Mouse (Mus musculus) testis, postnatal 14 days (tissue): ENCODE measurements around the gene Myrfl.

Source experiments
- DNase-seq: peaks from one replicate; pipeline ENCODE4 v3.0.0; 2021; ENCODE audit warnings: low spot score

Myrfl gene

DNA sequence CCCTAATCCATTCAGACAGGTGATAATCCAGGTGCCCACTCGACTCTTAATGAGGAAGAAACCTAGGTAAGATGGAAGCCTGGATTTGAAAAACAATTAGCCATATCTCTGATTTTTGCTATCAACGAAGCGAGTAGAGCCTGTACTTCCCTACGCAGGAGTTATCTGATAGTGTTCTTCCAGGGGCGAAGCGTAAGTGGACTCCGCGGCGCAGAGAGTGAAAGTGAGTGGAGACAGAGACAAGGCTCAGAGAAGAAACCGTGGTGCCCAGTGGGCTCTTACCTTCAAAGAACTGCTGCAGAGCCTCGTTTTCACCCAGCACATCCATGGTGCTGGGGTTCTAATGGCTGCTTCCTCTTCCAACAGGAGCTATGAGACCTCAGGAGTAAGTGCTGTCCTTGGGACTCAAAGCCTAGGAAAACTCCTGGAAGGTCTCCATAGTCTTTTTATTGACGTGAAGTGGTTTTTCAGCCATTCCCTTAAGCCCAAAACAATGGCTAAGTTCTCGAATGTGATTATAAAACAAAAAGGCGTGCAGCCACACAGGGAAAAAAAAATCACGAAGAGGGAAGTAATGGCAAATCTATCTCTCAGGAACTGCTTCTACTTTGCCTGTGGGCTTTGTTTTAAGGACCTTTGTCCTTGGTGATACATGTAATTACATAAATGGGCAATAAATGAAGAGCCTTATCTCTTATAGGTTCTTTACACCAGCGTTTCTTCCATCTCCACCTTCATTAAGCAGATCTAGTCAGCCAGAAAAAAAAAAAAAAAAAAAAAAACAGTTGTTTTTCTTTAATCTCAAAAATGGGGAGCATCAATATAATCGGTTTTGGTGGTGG, at the start of gene Myrfl:
TSS of gene Myrfl (minus strand) at position 584 of the 842 bp plus-strand sequence.
- DNase-seq = no peak

DNA sequence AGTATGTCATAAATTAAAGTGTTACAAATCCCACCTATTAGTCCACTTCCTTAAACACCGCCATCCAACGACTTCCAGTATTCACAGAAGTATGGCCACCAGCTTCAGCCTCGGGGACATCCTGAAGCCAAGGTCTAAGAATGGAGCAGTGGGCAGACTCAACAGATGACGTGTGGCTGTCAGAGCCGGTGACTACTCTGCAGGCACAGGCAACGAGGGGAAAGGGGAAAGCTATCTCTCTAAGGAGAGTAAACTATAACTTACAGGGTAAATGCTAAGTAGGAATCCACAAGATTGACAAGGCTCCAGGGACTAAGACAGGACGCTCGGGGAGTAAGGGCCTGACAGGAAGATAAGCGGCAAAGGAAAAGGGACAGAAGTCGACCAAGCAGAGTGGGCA, 48.2 kb upstream of the Myrfl start:
- DNase-seq = no peak

DNA sequence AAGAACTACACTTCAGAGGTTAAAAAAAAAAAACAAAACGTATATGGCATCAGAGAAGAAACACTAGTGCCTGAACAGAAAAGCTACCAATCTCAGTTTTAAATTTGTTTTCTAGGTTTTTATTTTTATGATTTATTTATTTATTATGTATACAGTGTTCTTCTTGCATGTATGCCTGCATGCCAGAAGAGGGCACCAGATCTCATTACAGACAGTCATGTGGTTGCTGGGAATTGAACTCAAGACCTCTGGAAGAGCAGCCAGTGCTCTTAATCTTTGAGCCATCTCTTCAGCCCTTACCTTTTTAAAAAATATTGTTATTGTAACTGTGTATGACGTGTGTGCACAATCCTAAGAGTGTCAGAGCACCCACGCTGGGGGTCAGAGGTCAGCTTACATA, 47.4 kb upstream of the Myrfl start:
- DNase-seq = no peak

DNA sequence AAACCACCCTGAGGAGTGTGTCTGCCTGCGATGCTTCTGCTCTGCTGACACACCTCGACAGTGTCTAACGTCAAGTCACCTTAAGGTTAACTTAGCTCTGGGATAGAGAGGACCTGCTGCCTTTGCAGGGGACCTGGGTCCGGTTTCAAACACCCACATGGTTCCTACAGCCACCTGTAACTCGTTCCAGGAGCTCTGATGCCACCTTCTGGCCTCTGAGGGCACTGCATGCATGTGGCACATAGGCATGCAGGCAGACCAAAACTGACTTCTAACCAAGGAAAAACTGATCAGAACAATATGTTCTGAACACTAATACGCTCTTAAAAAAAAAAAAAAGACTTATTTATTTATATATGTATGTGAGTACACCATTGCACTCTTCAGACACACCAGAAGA, 46.3 kb upstream of the Myrfl start:
- peak; percentile 53 for DNase-seq

DNA sequence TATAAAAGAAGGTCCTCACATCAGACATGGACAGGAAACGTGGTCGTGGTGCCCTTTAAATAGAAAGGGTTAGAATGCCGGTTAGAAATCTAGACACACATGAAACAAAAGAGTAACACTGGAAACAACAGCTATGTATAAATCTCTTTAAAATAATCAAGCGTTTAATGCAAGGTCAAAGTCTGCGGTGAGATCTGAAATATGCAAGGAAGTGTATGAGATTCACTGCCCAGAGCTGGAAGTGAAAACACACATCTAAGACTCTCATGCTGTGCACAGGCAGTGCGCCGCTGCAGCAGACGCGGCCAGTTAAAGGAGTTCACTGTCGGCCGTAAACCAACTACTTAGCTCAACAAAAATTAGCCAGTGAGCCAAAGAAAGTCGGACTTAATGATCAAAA, 38.3 kb upstream of the Myrfl start:
- DNase-seq = no peak

DNA sequence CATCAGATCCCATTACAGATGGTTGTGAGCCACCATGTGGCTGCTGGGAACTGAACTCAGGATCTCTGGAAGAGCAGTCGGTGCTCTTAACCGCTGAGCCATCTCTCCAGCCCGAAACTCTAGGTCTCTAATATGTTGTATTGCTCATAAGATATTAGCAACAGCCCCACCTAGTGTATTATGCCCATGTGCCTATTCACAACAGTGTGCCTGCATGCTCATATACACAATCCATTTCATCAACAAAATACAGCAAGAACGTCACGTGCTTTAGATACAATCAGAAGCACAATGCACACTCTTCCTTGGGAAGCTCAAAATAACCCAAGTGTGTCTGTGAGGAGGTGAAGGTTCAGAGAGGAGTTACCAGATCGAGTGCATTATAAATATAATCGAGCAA, 37.1 kb upstream of the Myrfl start:
- DNase-seq = no peak

DNA sequence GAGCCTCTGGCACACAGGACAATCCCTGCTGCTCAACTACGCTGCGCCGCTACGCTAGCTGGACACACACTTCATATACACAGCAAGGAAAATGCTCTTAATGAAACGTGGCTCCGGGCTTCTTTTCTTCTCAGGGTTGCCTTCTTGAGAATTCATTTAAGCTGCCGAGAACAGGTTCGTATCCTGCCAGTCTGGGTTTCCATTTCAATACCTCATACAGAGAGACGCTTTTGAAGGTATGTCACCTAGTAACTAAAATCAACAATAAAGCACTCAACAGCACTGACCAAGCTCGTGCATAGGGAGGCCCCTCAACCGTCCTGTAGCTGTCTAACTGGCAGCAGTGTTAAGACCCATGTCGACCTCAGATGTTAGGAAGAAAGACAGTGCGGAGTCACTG, 35.7 kb upstream of the Myrfl start:
- DNase-seq = no peak

DNA sequence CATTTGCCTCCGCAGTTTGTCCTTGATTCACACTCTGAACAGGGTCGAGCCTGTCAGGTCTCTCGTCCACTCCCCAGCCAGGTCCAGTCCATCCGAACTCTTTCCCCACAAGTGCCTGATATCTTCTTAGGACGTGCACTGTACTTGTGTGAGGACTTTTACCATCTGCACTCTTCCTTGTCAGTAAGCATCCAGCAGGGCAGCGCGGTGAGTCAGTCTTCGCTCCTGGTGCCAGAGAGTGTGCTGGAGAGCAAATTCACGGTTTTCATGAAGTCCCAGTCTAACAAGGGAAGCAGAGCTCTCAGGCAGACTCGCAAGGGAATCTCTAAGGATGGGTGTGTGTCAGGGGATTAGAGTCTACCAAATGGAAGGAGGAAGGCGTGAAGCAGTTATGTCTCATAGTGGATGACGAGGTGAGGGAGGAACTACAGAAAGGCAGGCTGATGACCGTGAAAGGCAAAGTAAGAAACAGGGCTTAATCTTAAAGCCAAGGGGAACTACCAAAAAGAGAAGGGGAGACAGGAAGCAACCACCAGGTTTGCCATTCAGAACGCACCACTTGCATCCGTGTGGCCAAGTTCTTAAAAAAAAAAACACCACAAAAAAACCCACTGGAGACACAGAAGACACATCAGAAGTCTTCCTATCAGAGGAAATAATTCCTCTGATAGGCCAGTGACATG, 34.9 kb upstream of the Myrfl start:
- no peak for DNase-seq

DNA sequence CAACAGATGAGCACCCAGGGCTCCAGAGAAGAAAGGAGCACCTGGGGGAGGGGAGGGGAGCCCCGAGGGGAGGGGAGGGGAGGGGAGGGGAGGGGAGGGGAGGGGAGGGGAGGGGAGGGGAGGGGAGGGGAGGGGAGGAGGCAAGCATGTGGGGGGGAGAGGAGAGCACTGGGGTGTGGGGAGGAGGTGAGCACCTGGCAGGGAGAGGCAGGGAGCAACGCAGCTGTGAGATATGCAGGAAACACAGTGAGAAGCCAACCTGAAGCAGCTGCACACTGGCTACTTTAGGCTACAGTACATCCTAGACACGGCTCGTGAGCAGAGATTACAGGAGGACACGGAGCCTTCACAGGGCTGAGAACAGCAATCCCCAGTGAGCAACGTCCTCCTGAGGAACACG, 34.2 kb upstream of the Myrfl start:
- no peak for DNase-seq

DNA sequence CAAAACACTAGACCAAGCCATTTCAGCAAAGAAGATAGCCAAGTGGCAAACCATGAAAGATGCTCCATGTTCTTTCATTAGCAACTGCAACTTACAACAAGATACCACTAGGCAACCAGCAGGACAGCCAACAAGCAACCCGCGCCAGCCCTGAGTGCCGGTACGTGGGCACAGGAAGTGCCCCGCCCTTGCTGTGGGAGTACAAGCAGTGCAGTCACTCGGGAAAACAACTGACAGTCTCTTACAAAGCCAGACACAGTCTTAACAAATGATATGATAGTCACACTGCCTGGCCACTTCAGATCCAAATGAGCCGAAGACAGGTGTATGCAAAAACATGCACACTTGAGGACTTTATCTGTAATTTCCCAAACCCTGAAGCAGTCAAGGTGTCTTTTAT, 33.8 kb upstream of the Myrfl start:
- DNase-seq = no peak

DNA sequence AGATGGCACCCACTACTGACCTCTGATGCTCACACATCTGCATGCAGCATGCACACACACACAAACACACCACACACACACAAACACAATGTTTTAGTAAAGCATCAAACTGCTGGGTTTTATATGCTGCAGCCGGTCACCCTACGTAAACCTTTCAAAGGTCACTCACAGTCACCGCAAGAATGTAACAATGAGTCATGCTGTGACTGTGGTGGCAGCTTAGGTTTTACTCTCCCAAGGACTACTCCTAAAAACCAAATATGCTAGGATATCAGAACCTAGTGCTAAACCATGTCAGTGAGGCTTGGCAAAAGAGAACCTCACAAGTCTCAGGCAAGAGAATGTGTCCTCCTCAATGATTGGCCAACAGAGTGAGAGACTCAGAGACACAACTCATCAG, 32.1 kb upstream of the Myrfl start:
- no peak for DNase-seq

DNA sequence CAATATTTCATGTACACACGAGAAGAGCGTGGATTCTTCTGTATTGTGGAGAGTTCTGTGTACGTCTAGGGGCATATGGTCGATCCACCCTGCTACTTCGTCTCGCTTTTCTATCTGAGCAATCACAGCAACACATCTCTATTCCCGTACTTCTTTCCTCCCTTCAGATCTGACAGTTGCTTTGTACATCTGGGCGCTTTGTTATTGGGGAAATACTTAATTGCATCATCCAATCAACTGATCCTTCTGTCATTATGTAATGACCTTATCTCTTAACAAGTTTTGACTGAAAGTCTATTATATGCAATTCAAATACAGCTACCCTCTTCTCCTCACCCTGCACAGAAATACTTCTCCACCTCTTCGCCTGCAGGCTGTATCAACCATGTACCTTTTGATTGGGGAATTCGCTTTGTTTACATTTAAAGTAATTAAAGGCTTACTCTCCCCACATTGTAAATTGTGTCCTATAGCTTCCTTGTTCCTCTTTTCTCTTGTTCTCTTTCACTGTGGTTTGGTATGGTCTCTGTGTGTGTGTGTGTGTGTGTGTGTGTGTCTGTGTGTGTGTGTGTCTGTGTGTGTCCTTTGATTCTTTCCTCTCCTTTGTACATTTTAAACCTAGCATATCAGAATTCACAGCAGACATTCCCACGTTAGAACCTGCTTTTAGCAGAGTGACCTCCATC, 29.9 kb upstream of the Myrfl start:
- DNase-seq = no peak

DNA sequence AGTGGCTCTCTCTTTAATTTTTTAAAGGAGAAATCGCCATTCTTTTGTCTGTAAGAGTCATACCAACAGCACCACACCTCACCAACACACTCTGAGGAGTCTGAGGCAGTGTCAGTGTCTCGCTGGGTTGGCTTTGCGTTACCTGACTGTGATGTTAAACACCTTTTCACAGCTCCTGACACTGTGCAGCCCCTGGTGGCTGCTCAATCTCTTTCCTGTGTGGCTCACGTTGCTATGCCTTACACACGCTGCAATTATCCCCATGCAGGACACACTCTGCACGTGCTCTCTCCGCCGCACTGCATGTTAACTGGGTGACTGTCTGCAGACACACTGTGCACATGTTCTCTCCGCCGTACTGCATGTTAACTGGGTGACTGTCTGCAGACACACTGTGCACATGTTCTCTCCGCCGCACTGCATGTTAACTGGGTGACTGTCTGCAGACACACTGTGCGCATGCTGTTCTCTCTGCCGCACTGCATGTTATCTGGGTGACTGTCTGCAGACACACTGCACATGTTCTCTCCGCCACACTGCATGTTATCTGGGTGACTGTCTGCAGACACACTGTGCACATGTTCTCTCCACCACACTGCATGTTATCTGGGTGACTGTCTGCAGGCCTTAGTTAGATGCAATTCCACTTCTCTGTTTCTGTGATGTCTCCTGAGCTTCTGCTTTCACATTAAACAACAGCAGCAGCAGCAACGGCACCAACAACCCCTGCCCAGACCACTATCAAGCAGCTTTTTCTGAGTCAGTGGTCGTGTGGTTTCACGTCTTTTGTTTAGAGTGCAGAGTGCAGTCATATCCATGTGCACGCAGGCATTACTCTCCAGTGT, 27.2 kb upstream of the Myrfl start:
- DNase-seq = no peak

DNA sequence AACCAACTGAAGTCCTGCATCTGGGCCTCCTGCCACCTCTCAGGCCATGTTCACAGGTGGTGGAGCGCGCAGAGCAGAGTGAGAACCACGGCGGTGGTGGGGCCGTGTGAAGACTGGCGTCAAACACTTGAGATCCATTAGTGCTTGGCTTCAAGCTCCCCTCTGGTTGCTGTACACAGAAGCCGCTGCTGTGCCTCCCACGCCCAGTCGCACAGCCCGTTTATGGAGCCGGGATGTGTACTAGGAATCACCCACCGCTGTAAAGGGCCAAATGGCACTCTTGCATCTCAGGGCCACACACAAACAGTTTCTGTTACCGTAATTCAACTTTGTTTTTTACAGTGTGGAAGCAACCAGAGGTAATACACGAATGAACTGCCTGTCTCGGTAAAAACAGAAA, 25.4 kb upstream of the Myrfl start:
- DNase-seq = no peak

DNA sequence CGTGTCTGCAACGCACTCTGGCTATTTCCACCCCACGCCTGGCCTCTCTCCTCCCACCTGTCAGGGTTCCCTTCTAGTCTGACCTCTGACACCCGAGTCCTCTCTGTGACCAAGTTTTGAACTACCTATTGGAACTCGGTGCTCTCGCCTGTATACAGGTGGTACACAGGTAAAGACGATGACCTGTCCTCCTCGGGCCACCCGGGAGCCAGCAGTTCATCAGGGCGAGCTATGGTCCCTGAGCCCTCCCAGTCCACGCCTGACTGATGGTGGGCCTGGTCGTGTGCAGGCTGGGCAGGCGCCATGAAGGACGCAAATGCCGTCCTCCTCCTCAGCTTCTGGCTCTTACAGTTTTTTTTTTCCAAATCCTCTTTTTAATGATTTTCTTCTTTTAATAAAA, 24.7 kb upstream of the Myrfl start:
- no peak for DNase-seq

DNA sequence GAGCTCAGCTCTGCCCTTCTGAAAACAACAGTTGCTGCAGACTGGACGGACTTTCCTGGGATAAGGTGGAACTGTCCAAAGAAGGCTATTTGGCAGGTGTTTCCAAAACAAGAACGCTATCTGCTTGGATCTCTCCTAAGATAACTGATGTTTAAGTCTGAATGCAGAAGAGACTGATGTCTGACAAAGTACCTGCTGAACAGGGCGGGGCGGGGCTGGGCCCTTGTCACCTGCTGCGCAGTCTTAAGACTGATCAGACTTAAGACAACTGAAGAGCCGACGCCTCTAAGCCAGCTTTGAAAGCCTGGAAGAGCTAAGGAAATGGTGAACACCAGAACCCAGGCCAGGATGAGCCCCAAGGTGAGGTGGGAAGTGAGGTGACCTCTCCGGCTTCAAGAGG, 23.9 kb upstream of the Myrfl start:
- no peak for DNase-seq

DNA sequence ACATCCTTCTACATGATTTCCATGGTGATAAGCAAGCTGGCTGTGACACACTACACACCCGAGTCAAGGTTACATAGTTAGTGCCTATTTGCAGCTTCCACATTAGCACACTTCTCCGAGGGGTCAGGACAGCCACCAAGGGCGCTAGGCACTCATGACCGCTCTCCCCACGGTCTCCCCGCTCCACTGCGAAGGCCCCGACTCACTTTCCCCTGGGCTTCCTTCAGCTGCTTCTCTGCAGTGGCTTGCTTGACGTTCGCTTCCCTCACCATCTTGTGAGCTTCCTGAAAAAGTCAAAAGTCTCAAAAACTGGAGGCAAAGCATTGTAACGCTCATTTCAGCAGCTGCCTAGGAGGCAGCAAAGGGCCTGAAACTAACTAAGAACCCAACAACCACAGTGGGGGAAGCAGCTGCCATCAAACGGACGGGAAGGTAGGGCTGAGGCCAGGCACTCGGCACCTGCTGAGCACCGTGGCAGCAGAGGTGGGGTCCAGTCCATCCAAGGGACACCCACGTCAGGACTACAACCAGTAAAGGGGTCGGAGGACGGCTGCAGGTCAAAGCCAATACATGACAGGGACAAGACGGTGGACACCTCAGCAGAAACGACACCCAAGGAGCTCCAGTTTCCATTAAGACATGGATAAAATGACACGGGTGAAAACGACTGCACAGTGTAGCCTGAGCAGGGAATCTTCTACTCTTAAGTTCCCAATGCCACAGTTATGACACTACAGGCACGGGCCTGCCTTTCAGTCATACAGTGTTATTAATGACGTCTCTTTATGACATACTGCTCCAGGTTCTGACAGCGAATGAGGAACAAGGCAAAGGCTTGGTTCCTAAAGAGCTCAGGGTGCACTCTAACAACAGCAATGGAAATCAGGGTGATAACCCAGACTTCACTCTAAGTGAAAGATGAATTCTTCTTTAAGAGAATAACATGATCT, 22.9 kb upstream of the Myrfl start:
- DNase-seq = no peak

DNA sequence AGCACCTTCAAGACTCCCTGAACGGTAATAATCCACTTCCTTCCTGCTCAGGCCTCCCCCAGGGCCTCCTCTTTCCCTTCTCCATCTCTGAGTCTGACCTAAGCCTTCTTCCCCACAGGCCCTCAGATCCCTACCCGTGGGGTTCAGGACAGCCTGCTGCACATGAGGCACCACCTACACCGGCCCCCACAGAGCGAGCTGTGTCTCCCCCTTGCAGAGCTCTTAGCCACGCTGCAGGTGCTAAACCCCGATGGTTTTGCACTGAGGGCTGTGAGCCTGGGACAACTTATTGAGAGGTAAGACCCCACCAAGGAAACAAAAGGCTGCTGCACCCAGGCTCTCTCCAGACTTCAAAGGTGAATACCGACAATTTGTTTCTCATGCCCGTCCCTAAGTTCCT, 19.9 kb upstream of the Myrfl start:
- DNase-seq = no peak

DNA sequence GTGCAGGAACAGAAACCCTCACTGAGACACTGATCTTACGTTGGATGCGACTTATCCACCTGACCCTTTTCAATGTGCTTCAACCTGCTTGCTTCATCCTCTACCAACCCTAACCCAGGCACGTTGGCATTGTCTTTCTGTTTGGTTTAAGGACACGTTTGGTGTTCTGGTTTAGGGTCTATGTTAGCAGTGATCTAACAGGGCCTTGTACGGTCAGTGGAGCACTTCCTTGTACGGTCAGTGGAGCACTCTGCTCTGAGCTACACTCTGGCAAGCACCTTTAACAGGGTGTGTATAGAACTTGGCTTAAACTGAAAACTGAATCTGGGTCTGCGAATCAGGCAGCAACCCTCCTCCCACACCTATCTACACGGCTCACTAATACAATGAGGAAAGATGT, 18.6 kb upstream of the Myrfl start:
- DNase-seq = no peak

DNA sequence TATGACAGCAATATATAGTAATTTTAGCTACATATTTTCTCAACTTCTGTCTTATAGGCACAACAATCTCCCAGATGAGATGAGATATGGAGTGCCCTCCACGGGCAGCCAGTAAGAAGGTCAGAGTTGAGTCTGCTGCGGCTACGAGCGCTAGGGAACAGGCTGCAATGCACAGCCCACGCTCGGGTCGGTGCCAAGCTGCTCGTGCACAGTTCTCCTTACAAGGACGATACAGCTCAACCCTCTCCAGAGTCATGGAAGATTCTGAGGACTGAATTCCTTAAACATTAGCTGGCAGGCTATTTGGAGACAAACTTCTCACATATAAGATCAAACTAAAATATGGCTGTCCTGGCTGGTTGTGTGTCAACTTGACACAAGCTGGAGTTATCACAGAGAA, 17.9 kb upstream of the Myrfl start:
- DNase-seq = no peak

DNA sequence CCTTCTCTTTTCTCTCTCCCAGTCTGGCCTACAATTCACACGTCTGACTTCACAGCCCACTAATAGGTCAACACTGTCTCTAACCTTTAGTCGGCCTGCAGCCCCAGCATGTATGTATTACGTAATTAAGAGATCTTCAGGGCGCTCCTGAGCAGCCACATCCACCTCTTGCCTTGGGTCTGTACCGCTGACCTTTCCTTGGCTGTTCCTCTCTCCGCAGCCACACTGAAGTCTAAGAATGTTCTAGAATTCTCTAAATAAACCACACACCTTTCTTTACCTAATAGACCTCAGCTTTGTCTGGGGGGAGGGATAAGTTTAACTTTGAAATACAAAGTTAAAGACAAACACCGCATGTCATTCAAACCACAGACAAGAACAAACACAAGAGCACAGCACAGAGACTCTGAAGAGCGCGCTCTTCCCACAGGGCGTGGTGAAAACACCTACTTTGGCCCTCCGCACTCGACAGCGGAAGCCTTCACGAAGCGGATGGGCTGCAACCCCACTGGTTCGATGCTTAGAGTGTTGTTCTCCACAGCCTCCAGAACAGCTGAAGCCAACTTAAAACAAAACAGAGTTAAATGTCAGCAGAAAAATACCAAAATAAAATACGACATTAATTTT, 17.0 kb upstream of the Myrfl start:
- DNase-seq = no peak
